11 mouse cellular contexts compared by ENCODE assay signal in the genomic region with DNA sequence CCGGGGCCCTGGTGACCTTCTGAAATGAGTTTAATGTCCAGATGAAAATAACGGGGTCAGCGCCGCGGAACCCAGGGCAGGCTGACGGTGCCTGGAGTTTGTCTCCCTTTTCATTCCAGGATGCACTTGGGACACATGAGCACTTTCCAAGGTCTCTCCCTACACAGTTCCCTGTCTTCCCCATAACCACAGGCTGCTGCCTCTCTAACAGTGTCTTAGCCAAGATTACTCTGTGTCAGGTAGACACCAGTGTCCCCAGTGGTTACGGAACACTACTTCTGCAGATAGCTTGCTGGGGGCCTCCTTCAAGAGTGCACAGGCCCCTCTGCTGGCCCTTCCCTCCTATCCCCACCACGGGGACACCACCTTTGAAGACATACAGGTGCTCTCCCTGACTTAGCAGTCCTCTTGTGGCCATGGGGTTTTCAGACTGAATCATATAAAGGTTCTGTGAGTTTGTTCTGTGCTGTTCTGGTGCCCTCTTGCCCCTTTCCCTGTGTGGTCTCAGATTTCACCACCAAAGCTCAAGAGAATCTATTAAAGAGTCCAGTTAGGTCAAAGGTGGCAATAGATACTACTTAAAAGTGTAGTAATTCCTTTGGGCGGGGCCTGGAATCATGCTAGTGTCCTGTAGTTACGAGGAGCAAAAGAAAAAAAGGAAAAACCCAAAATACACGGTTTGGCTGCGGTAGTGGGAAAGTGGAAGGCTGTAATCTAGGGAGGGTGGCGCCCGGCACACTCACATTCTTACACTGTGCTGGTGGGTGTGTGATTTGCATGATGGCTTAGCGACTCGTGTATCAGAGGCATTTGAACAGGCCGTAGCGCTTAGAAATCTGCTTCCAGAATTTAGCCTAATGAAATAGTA.
DNase-seq lines count a peak whose midpoint lies in the region; ATAC-seq and TF ChIP-seq lines count a peak whose summit lies in the region.
"Had no signal": no experiment of that assay in that cellular context is flagged by ENCODE, and none has a peak within 500 bp of the region (broad histone marks: within the 10 kb centered on the region; RNA-seq: fewer than 3 reads in every experiment).

No protein-coding gene starts in this region.

- peaks cover 6% of the 10 kb centered on the region; the same call in 1 of the 2 replicates for H3K36me3 ChIP-seq in heart, embryonic 10.5 days
- H3K36me3 ChIP-seq in lung, postnatal 0 days (ENCODE audit: insufficient read depth, low read length), result no peaks in the 10 kb centered on the region
- H3K36me3 ChIP-seq in stomach, embryonic 14.5 days (ENCODE audit: control insufficient read depth, insufficient read depth, low read length), result no peaks in the 10 kb centered on the region

- no peak overlapping the region; the same call in 1 of the 2 replicates for H3K9ac ChIP-seq in lung, postnatal 0 days (replicated peaks; ENCODE audit: low read depth)
- no peak overlapping the region for H3K9ac ChIP-seq in stomach, embryonic 14.5 days (replicated peaks; ENCODE audit: low read depth, low read length)
- H3K9ac ChIP-seq: forebrain, postnatal 0 days had no signal

- peak; percentile 39; the same call in 1 of the 2 replicates for ATAC-seq in lung, postnatal 0 days
- 0 out of 2 replicates have a peak, but pooled peaks have one; percentile 11 for ATAC-seq in granulocyte monocyte progenitor cell, adult 5-6 weeks (replicated peaks; ENCODE audit: poor library complexity, severe bottlenecking)
- no peak for ATAC-seq in stomach, embryonic 14.5 days (ENCODE audit: insufficient number of reproducible peaks, insufficient read depth, low FRiP score, low read depth)
- ATAC-seq: forebrain, postnatal 0 days had no signal

- TF ChIP-seq CTCF in lung, postnatal 0 days (IDR thresholded peaks at IDR 0.05), result 0 out of 2 replicates have a peak, but pooled peaks have one; percentile 9

- 65% methylated on average over 18 of the region's 18 CpGs for WGBS in heart, embryonic 10.5 days
- WGBS in lung, postnatal 0 days, result 57% methylated on average over 18 of the region's 18 CpGs
- 49% methylated on average over 18 of the region's 18 CpGs for WGBS in stomach, embryonic 14.5 days

- H3K27me3 ChIP-seq in heart, embryonic 10.5 days (ENCODE audit: insufficient read depth, poor library complexity, severe bottlenecking), result no peaks in the 10 kb centered on the region
- H3K27me3 ChIP-seq in lung, postnatal 0 days (replicated peaks; ENCODE audit: insufficient read depth, low read length), result no peaks in the 10 kb centered on the region
- H3K27me3 ChIP-seq in stomach, embryonic 14.5 days (ENCODE audit: control insufficient read depth, insufficient read depth, low read length), result no peaks in the 10 kb centered on the region

- no peak overlapping the region for H3K4me2 ChIP-seq in lung, postnatal 0 days (replicated peaks; ENCODE audit: low read depth, low read length)
- H3K4me2 ChIP-seq in stomach, embryonic 14.5 days (replicated peaks; ENCODE audit: low read depth, low read length), result no peak overlapping the region

- H3K9me3 ChIP-seq in heart, embryonic 10.5 days, result no peaks in the 10 kb centered on the region
- H3K9me3 ChIP-seq in lung, postnatal 0 days (ENCODE audit: low read length), result no peaks in the 10 kb centered on the region
- H3K9me3 ChIP-seq in stomach, embryonic 14.5 days (ENCODE audit: control insufficient read depth, low read depth, low read length), result no peaks in the 10 kb centered on the region; the same call in 1 of the 2 replicates

- DNase-seq in heart, embryonic 10.5 days (ENCODE audit: low spot score), result peak; percentile 74
- no peak for DNase-seq in heart, adult 8-10 months (ENCODE audit: low spot score)
- peak; percentile 55 for DNase-seq in lung, postnatal 0 days (ENCODE audit: low spot score)
- DNase-seq in lung, postnatal 36 days, result no peak
- no peak for DNase-seq in T-cell, adult 2 months (ENCODE audit: low spot score)
- DNase-seq in cerebellum, adult 8-10 months, result no peak
- DNase-seq: kidney, postnatal 10 days; thymus, postnatal 36 days had no signal

- no peak for TF ChIP-seq EP300 in lung, postnatal 0 days (IDR thresholded peaks at IDR 0.05)

- H3K4me3 ChIP-seq in heart, embryonic 10.5 days, result no peak overlapping the region
- H3K4me3 ChIP-seq in lung, postnatal 0 days (ENCODE audit: low read depth, low read length), result no peak overlapping the region
- H3K4me3 ChIP-seq in stomach, embryonic 14.5 days (ENCODE audit: low read depth, low read length), result no peak overlapping the region

- peak overlapping the region; percentile 76 for H3K27ac ChIP-seq in heart, embryonic 10.5 days
- H3K27ac ChIP-seq in lung, postnatal 0 days (ENCODE audit: low read length), result peak overlapping the region; percentile 63
- peak overlapping the region; percentile 45; the same call in 1 of the 2 replicates for H3K27ac ChIP-seq in stomach, embryonic 14.5 days (ENCODE audit: low read length)

- peaks cover 56% of the 10 kb centered on the region for H3K4me1 ChIP-seq in heart, embryonic 10.5 days
- peaks cover 12% of the 10 kb centered on the region; the same call in 1 of the 2 replicates for H3K4me1 ChIP-seq in lung, postnatal 0 days (ENCODE audit: insufficient read depth, low read depth, low read length)
- H3K4me1 ChIP-seq in stomach, embryonic 14.5 days (ENCODE audit: control insufficient read depth, insufficient read depth, low read length), result peaks cover 20% of the 10 kb centered on the region

Comparison
In these comparisons a context has a peak if more than half of its experiments do, and no peak if none do; other contexts are left out.
1. DNase-seq: peak in heart, embryonic 10.5 days (single experiment) and lung, postnatal 0 days (single experiment); none in heart, adult 8-10 months (single experiment), lung, postnatal 36 days (single experiment), T-cell, adult 2 months (single experiment) and cerebellum, adult 8-10 months (single experiment).
2. Peak in every context shown above with its lines, with median percentiles within 50 percentile points of each other: H3K27ac ChIP-seq.